Mouse (Mus musculus): ENCODE results near the gene H3f3a.

The H3f3a gene

DNA sequence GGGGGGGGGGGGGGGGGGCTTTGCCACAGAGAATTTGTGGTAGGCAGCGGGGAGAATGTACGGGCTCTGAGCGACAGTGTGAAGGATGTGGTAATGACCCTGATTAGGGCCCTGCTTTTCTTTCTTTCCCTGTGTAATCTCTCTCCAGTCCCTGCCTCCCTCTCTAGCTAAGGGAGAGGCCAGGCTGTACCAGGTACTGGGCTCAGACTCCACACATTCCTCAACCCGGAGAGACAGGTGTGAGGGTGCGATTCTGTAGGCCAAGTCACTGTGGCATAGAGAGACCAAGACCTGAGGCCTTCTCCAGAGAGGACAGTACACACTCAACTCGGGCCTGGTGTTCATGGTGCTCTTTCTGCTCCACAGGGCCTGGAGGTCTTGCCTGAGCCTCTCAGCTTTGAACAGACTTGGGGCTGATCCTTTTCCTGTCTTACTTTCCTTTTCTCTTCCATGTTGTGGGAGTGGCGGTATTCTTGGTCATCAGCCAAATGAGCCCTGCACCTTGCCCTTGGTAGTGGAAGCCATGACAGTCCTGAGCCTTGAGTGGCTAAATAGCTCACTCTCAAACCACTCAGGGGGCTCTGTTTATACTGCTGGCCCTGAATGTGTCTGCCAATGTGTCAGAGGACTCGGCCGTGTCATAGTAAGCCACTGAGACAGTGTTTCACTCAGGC lies 30.7 kb downstream of the H3f3a start:
- no peak for DNase-seq (ENCODE audit: low spot score)

DNA sequence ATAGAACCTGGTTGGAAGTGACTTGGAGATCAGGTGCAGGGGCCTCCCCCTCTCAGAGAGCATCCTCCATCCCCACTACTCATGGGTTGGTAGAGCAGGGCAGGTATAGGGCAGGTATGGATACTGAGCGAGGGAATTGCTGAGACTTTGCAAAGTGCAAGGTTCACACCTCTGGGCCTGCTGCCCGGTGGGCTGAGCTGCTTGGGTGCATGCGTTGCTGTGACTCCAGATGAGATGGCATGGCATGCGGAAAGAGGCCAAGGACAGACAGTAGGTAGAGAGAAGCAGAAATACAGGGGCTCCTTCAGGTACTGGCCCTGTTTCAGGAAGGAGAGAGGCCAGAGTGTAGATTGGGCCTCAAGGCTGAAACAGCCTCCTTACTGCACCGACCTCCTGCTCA lies 32.5 kb downstream of the H3f3a start:
- no peak for DNase-seq (ENCODE audit: low spot score)

DNA sequence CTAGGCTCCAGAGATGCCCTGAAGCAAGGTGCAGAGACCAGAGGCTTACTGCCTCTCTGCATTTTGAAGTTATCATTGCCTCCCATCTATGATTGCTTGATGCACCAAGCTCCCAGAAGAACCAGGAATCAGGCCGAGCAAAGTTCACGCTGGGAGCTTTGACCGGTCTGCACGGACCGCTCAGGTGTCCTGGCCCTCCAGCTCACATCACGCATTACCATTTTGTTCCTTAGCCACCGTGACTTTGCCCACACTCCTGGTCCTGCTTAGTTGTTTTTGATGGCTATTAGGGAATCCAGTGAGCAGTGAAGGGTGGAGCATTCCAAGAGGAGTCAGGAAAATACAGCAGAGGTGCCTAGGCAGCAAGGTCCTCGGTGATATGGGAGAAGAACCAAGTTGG lies 33.5 kb downstream of the H3f3a start:
- no peak for DNase-seq (ENCODE audit: low spot score)

DNA sequence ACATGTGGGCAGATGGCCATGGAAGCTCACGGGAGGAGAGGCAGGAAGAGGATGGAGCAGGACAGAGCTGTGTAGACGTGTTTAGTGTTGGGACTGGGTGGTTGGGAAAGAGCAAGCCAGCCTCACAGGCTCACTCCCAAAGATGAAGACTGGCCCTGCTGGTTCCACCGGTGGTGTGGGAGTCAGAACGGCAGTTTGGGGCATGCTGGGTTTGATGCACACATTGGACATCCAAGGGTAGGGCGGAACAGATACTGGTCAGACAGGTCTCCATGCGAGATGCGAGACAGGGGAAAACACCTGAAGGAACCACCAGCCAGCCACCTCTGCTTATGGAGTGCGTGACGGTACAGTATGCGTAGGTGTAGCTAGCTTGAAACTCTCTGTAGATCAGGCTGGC lies 34.8 kb downstream of the H3f3a start:
- DNase-seq (ENCODE audit: low spot score) = no peak

- DNase-seq (ENCODE audit: low spot score) = no peak
Measured at GRCm38 (mm10) chr1:180778403-180778754, 35.4 kb downstream of the H3f3a start.

DNA sequence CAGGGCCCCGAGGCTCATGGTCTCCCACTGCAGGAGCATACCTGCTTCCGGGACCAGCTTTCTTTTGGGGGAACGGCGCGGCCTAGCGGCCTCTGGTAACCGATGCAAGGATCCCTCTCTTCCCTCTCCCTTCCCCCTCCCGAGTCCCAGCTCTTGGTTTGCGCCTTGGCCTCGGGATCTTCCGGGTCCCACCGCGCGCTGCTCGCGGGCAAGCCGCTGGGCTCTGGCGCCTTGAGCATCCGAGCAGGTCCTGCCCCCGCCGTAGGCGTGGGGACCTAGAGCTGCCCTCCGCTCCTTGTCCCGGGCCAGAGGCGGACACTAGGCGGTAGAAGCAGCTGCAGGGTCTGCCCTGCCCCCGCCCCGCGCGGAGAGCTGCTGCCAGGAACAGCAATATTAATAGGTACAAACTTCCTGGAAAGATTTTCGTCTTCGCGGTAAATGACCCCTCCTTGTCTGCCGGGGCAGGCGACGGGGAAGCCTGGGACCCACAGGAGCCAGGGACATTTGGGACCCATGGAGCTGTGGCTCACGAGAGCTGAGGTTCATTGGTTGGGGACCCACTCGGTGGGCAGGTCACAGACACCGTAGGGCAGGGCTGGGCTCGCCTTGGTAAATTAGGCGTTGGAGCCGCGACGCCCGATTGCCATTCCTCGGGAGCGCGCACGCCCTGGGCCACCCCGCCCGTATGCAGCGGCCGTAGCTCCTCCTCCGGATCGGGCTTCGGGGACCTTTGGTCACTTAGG lies 35.9 kb downstream of the H3f3a start:
- DNase-seq (ENCODE audit: low spot score) = peak; percentile 73

DNA sequence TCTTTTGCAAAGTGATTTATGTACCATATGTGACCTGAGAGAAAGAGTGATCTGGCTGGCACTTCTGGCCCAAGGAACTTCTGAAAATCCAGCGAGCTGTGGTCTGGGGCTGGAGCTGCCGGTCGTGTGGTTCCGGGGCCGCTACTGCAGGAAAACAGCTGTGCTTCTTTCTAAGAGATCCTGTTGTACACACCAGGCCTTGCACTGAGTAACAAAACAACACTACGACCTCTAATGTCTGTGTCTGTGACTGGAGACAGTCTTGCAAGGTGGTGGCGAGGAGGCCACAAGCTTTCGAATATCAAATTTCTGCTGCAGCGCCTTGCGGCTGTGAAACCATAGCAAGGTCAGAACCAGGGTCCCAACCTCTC lies 36.5 kb downstream of the H3f3a start:
- no peak for DNase-seq (ENCODE audit: low spot score)

- no peak for DNase-seq (ENCODE audit: low spot score)
Measured at GRCm38 (mm10) chr1:180776494-180776893, 37.2 kb downstream of the H3f3a start.

GRCm38 (mm10) chr1:180775849-180776493 lies 37.8 kb downstream of the H3f3a start:
- no peak for DNase-seq (ENCODE audit: low spot score)

- no peak for DNase-seq (ENCODE audit: low spot score)
Measured at GRCm38 (mm10) chr1:180775317-180775716, 38.4 kb downstream of the H3f3a start.

- peak; percentile 51 for DNase-seq (ENCODE audit: low spot score)
Measured at GRCm38 (mm10) chr1:180774664-180775063, 39.1 kb downstream of the H3f3a start.

GRCm38 (mm10) chr1:180772291-180772690 lies 41.5 kb downstream of the H3f3a start:
- no peak for DNase-seq (ENCODE audit: low spot score)

GRCm38 (mm10) chr1:180771722-180772121 lies 42.0 kb downstream of the H3f3a start:
- no peak for DNase-seq (ENCODE audit: low spot score)

DNA sequence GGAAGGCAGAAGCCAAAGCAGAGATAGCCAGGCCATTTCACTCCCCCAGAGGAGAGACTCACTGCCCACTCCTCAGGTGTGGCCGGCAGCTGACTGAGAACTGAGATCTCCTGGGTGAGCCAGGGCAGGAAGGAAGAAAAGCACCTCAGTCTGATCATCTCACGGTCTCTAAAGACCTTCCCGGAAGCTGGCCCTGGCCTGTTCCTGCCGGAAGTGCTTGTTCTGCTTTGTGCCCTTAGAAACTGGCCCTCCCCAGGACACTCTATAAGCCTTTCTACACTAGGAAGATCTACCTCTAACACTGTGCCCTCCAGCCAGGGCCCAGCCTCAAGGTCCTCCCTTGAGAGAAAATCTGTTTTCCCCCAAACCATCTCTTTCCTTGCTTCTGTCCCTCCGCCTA lies 42.4 kb downstream of the H3f3a start:
- DNase-seq (ENCODE audit: low spot score) = no peak

DNA sequence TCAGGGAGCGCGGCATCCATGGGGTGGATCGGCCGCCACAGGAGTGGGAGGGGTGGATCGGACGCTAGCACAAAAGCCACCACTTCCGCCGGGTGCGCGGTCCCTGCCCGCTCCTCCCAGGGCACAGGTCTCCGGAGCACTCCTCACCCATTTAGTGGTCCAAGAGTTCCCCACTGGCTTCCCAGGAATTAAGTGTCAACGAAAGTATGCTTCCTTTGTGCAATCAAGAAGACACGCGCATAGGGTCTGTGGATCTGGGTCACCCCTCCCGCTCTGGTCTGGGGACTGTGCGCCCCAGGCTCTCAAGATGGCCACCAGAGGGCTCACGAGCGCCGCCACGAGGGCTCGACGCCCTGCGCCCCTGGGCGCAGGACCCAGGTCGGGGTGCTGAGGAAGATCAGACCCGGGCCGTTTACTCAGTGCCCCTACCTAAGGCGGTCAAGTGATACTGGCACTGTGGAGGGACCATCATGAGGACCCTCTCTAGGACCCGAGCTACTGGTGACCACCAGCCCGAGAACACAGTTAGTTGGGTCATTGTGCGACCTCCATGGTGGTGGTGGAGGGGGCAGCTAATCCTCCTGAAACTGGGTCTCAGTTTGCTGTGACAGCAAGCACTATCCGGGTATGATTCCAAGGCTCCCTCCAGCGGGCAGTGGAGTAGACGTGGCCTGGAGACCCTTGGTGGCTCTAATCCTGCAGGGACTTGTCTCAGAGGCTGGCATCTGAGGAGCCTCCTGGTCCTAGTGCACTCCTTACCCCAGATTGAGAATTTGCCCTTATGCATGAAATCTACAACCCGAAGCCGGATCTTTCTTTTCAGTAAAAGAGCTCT lies 45.2 kb downstream of the H3f3a start:
- DNase-seq (ENCODE audit: low spot score) = peak; percentile 74

GRCm38 (mm10) chr1:180767541-180768333 lies 46.0 kb downstream of the H3f3a start:
- DNase-seq (ENCODE audit: low spot score) = no peak

- no peak for DNase-seq (ENCODE audit: low spot score)
Measured at GRCm38 (mm10) chr1:180766557-180766956, 47.2 kb downstream of the H3f3a start.

GRCm38 (mm10) chr1:180765393-180765792 lies 48.4 kb downstream of the H3f3a start:
- DNase-seq (ENCODE audit: low spot score) = no peak

GRCm38 (mm10) chr1:180763828-180764227 lies 49.9 kb downstream of the H3f3a start:
- peak; percentile 77 for DNase-seq (ENCODE audit: low spot score)

DNA sequence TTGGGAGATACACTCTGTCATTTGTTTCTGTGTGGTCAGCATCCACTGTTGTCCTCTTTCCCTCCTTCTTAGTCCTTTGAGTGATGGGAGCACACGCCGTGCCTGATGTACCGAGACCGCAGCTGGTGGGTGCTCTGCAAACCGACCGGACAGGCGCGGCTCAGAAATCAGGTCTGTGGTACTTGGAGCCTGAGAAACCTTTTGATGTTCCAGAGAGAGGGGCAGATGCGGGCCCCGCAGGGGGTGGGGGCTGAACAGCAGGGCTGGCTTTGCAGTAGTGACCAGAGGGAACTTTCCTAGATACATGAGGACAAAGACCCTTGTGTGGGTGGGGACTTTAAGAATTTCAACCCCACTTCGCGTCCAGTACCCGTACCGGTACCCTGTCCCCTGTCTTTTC lies 50.4 kb downstream of the H3f3a start:
- no peak for DNase-seq (ENCODE audit: low spot score)

GRCm38 (mm10) chr1:180762679-180763078 lies 51.1 kb downstream of the H3f3a start:
- DNase-seq (ENCODE audit: low spot score) = no peak

GRCm38 (mm10) chr1:180762180-180762579 lies 51.6 kb downstream of the H3f3a start:
- DNase-seq (ENCODE audit: low spot score) = no peak

Measured in c-Kit-positive CD71-positive TER-119-positive erythroid progenitor cells, embryonic 14.5 days (primary cell).